Mouse (Mus musculus) spleen, adult 2 months (tissue): ENCODE results near the gene Hcn2.

Experiments
- CTCF ChIP-seq: fragments of 200-500 bp; IDR thresholded peaks from 2 replicates; pipeline ENCODE4 v1.5.1; 2011; ENCODE audit warnings: mild to moderate bottlenecking, inconsistent platforms; ENCODE audit not compliant: insufficient read depth, insufficient read length, insufficient replicate concordance; ENCODE audit errors: extremely low read depth
- POLR2A ChIP-seq: fragments of 200-500 bp; IDR thresholded peaks from 2 replicates; pipeline ENCODE4 v1.6.1; 2011; ENCODE audit warnings: low read depth, low read length, inconsistent platforms

- no peak for TF ChIP-seq CTCF
- no peak for TF ChIP-seq POLR2A
Measured at GRCm38 (mm10) chr10:79769329-79769728, 52.9 kb downstream of the Hcn2 start.
